Mouse (Mus musculus): ENCODE data around the gene Prkcq. TPM values are rescaled to one million over a fixed set of nuclear protein-coding genes. Genes with fewer than 3 reads are reported as not detected.

The Prkcq gene
- 1 to 10 TPM; 3.2 to 3.4 TPM for total RNA-seq (2021)
- long read RNA-seq, experiment 1, partial matches to known transcripts = 0 of 2 reads
- long read RNA-seq, experiment 1, other reads (novel, unspliced or antisense) = 0 of 2 reads
- long read RNA-seq, experiment 2, transcript Prkcq-201 (18 exons, 3,583 nt) = major isoform, 9 of 10 reads
- long read RNA-seq, experiment 2, partial matches to known transcripts = 1 of 10 reads
- long read RNA-seq, experiment 2, other reads (novel, unspliced or antisense) = 0 of 10 reads

DNA sequence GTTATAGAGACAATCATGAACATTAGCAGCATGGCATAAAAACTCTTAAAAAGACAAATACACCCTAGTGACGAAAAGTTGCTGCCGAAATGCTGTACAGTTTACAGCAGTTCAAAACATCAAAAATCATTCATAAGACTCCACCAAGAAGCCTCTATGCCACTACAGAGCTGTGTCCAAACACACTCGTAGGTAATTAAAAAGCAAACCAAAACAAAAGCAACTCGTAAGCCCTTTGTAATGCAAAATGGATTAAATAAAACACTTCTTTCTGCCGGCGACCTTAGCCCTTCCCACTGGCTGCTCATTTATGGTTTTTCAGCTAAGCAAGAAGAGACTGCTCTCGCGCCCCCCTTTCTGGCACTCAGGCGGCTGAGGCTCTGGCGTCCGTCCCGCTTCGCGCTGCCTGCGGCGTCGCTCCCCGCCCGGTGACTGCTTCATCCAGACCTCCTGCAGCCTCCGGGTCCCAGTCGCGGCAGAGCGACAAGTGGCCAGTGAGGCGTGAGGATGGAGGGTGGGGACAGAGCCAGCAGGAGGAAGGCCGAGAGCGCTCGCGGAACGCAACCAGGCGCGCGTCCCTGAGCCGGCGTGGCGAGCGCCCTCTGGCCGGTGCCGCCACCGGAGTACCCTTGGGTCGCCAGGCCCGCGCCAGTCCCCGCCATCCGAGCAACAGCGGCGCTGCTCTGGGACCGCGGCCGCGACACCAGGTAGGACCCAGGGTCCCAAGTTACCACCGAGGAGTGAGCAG is at the start of gene Prkcq:
Prkcq (plus strand) TSS at position 355 of the 748 bp plus-strand sequence.
- peak; percentile 5 to 7 for DNase-seq (ENCODE audit: low spot score in 2 of 2)

DNA sequence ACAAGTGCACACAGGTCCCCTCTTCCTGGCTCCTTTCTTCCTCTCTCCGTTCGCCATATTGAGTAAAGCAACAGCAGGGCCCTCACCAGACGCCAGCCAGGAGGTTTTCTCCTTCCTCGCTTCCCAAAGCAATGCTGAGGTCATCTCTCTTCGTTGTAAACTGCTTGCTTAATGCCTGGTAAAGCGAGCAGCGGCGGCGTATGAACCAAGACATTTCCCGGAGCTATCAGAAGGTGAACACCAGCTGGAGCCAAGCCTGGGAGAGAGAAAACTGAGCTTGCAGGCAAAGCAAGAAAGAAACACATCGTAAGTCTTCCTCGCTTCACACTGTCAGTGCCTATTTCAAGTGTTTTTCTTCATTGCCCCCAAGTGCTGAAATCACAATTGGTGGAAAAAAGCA is 41.0 kb upstream of the Prkcq start:
- no peak for DNase-seq (ENCODE audit: low spot score in 2 of 2)

DNA sequence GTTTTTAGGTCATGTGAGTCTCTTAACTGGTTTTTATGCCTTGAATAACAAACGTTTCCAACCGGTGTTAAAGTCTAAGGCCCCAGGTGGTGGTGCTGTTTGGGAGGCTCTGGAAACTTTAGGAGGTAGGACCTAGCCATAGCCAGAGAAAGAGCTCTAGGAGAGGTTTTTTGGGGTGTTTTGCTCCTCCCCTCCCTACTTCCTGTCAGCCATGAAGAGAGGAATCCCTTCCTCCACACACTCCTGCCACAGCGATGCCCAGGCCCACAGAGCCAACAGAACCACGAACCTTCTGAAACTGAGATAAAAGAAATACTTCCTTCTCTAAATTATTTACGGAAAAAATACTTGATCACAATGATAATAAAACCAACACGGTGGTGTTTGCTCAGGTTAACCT is 36.2 kb upstream of the Prkcq start:
- no peak for DNase-seq (ENCODE audit: low spot score in 2 of 2)

DNA sequence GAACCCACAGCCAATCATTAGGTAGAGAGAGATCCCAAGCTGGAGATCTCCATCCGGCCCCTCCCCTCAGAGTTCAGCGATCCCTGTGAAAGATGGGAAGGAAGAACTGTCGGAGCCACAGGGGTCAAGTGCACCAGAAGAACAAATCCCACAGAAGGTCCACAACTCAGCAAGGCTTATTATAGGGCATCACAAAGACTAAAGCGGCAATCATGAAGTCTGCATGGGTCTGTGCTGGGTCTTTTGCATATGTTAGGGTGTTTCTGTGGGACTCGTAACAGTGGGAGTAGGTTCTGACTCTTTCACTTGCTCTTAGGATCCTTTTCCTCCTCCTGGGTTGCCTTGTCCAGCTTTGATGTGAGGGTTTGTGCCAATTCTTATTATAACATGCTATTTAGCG is 33.8 kb upstream of the Prkcq start:
- no peak for DNase-seq (ENCODE audit: low spot score in 2 of 2)

DNA sequence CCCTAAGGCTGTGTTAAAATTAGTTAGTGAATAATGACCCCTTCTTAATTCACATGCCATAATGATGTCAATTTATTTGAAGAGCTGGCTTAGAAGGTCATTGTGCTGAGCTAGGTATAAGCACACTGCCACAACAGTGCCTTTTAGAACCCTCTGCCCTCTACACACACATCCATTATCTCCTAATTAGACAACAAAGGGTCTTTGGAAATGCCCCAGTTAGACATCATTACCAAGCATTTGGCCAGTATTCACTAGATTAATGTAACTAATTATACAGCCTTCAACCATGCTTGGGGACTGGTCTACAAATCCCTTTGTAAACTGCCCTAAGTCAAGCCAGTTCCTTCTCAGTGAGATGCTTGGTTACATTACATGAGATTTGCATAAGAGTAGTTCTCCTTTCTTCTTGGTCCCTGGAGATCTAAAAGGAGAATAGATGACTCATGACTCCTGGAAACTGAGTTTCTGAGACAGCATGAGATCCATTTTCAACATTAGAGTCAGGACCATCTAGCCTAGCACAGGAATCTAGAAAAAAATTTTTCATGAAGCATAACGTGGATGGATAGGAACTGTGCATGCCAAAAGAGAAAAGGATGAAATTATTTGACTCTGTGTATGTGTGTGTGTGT is 32.3 kb upstream of the Prkcq start:
- no peak for DNase-seq (ENCODE audit: low spot score in 2 of 2)

DNA sequence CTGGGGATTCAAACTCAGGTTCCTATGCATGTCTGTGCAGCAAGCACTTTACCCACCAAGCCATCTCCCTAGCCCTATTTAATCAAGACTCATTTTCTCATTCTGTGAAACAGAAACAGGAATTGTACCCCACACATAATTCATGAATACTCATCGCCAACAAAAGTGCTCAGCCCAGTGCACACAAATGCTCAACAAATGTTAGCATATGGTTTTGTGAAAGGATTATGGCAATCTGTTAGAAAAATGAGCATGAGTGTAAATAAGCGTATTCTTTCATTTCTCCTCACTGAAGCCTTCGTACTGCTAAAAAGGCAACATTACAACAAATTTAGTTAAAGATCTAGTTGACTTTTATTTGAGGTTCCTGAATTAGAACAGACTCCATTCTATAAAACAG is 31.5 kb upstream of the Prkcq start:
- DNase-seq (ENCODE audit: low spot score in 2 of 2) = no peak

DNA sequence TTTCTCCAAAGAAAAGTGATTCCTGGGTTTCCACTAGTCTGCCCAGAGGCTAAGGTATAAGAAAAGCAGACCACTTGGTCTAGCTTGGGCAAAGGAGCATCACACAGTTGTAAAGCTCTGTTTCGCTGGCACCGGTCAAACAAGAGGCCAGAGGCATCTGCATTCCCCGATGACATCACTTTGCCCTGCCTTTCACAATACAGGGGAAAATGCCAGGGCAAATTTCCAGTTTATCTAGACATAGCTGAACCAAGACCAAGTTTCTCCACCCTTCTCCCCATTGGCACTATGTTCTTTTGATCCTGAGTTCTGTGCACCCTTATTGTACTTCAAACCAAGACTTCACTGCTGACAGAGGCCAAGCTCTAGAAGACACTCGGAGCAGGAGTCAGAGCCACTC is 22.8 kb upstream of the Prkcq start:
- DNase-seq (ENCODE audit: low spot score in 2 of 2) = no peak

DNA sequence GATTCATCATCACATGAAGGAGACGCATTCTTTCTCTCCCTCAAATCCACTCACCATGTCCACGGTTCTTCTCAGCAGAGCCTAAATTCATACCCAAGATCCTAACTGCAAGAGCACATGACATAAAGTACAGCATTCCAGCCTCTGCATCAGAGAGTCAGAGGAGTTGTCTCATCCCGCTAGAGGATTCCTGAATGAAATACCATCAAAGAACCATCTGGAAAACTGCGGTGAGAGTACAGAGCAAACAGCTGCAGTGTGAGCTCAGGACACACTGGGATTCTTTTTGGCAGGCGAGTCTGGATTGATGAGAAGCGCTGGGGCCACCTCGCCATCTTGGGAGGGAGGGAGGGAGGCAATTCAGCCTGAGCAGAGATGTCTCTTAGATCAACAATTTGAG is 20.9 kb upstream of the Prkcq start:
- DNase-seq (ENCODE audit: low spot score in 2 of 2) = no peak

DNA sequence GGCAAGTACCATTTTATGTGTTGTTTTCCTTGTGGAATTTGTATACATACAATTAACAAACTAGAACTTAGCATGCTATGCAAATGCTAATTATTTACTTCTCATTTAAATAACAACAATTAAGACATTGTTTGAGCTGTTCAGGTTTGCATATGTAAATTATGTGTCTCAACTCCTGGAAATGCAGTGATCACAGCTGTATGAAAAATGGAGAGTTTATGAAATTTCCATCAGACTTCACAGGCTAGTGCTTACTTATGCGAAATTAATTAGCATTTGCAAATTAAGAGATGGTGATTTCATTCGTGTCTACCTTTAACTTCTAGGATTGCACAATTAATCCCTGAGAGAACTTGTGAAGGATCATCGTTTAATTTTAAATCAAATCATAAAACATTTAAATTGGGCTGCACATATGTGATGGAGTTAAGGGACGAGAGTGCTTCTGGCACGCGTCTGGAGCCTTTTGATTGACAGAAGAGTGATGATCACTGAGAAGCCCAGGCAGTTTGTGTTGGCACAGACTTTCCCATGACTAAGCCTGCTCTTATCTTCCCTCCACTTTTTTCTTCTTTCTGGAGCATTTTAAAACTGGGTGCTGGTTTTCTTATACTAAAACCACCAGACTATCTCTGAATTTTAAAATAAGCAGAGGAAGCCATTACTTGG is 20.1 kb upstream of the Prkcq start:
- no peak for DNase-seq (ENCODE audit: low spot score in 2 of 2)

DNA sequence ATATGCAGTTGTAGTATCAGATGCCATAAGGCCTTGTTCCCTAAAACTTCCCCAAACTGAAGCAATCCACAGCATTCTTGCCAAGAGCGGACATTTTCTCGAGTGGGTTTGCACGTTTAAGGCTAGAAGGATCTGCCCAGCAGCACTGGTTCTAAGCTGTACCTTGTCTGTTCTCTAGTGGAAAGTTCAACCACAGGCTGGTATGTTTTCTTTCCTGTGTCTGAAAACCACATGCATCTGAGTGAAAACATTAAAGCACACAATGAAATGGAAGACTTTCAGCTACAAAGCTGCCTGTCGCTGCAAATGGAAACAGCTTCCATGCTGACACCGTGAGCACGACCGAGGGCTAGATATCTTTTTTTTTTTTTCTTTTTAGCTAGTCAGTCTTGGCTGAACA is 12.3 kb upstream of the Prkcq start:
- no peak for DNase-seq (ENCODE audit: low spot score in 2 of 2)

DNA sequence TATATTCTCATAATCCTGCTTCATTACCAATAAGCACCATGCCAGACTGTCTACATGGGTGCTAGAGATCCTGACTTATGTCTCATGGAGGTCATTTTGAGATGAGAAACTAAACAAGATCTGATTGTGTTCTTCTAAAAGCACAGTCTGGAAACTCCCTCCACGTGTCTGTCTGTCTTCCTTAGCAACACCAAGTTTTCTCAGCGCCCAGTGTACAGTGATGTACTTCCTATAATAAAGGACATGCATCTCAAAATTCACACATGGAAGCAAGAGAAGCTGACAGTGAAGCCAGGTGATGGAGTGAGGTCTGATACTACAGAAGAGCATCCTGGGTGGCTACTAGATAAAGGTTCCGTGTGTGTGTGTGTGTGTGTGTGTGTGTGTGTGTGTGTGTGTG is 11.2 kb upstream of the Prkcq start:
- DNase-seq (ENCODE audit: low spot score in 2 of 2) = no peak

DNA sequence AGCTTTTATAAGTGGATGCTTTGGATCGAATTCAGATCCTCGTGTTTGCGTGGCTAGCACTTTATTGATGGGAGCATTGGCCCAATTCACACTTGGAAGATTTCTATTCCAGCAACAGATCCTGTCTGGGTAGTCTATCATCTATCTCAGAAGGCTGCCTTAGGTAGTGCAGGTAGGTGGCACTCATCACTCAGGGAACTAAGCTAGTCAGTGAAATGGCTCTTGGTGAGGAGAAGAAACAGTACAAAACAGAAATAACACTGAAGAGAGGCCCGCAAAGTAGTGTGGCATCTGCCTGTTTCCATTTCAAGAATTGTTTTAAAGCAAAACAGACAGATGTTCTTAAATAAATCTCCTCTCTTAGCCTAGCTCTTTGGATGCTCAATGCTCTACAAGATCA is 10.6 kb upstream of the Prkcq start:
- no peak for DNase-seq (ENCODE audit: low spot score in 2 of 2)

DNA sequence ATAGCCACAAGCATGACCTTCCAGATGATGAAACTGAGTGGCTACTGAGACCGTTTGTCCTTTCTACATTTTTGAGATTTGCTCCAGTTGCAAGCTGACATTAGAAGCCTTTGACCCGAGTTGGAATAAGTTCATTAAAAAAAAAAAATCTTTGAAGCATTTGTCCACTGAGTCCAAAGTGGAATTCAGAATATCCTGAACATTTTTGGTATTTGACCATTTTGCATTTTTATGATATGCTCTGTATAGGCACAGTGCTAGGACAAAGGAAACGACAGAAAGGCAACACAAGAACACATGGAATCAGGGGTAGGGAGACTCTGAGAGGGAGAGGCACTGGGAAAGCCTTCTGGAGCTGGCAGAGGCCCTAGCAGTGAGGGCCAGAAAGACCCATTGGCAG is 9.2 kb upstream of the Prkcq start:
- DNase-seq (ENCODE audit: low spot score in 2 of 2) = no peak

DNA sequence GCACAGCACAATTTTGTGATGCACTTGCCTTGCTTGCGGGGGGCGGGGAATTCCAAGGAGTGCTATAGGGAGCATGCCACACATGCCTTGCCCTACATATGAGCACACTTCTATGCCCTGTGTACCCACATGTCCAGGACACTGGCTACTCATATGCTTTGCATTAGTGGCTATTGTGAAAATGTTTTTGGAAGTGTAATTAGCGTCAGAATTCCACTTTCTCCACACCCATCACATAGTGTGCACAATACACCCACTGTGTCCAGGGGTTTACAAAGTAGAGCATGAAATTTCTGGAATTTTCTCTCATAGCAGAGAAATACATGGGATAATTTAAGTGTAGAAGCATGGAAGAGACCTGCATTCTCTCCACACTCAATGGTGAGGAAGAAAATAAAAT is 7.7 kb upstream of the Prkcq start:
- no peak for DNase-seq (ENCODE audit: low spot score in 2 of 2)

DNA sequence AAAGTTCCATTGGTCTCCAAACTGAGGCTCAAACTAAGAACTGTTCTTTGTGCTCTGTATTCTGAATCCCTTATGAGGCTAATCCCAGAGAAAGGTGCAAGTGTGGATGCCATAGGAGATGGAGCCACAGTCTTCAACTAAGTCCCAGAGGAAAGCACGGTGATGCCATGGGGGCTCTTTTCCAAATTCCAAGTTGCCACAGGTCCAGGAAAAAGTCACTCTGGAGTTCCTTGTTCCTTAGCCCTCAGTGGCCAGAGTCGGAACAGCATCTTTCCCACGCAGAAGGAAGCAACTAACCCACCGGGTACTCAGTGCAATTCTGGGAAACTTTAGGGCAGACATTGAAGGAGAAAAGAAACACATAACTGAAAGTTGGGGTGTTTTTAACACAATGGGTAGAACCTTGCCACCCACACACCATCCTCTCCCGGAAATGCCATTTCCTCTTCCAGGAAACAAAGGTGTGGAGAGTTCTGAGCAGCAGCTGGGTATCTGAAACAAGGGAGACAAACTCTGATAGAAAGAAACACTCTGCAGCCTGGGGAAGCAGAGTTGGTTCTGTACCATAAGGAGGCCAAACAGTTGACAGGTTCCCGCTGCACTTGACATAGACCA is 2.1 kb upstream of the Prkcq start:
- no peak for DNase-seq (ENCODE audit: low spot score in 2 of 2)

DNA sequence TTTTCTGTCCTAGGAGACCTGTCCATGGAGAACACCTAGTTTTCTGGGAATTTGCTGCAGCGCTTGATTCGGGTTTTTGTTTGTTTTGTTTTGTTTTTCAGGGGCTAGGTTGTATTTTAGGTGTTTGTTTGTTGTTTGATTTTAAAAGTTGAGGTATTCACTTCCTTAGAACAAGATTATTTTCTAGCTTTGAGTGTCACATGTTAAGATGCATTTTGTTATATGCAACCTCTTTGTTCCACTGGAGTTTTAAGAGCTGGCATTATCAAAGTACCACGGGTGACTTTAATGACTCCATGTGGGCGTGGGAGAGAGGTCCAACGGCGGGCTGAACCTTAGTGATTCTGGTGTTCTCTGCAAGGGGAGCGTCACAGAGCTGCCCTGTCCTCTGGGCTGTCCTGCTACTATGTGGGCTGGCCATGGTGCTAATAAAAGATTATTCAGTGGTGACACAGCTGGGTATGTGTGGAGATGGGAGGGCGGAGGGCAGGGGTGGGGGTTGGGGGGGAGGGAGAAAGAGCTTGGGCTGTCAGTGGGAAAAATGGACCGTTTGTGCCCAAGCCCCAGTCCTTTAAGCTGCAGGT is 1.0 kb downstream of the Prkcq start:
- no peak for DNase-seq (ENCODE audit: low spot score in 2 of 2)

DNA sequence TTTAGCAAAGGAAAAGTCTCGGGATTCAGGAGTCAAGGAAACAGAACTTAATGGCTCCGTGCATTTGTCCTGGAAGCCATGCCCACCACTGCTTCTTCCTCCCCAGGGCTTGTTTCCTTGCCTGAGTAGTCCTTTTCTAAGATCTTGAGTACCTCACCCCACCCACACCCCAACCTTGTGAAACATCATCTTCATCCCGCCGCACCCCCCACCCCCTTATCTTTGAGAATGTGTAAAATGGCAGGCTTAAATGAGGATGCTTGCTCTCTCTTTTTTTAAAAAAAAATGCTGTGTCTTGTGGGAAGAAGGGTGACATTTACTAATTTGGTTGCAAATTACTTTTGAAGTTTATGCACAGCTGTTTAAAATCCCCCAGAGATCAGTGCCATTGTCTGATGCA is 1.6 kb downstream of the Prkcq start:
- DNase-seq (ENCODE audit: low spot score in 2 of 2) = no peak

DNA sequence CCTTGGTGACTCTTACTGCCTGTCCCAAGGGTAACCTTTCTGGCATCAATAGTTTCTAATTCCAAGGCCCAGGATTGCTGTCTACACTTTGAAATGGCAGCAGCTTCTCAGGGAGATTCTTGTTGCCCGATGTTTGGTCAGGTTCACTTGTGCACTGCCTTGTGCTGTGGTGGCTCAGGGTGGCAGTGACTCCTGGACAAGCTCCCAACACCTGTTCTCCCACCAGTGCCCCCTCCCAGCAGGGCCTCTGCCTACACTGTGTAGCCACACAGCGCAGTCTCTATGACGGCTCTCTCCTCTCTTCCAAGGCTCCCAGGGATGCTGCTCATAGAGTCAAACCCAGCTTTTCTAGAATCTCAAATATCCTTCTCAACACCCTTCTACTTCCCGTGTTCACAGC is 2.2 kb downstream of the Prkcq start:
- no peak for DNase-seq (ENCODE audit: low spot score in 2 of 2)

DNA sequence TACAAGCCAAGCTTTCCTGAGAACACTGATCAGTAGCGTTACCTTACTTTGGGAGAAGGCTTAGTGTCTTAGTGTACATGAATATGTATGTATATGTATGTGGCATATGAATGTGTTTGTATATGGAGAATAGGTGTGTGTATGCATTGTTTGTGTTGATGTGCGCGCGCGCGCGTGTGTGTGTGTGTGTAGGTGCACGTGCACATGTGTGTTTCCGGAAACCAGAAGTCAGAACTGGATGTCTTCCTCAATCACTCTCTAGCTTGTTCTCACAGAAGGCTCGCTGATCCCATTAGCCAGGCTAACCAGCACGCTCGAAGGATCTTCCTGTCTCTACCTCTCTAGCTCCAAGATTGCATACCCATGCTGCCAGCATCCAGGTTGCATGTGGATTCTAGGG is 6.0 kb downstream of the Prkcq start:
- no peak for DNase-seq (ENCODE audit: low spot score in 2 of 2)

DNA sequence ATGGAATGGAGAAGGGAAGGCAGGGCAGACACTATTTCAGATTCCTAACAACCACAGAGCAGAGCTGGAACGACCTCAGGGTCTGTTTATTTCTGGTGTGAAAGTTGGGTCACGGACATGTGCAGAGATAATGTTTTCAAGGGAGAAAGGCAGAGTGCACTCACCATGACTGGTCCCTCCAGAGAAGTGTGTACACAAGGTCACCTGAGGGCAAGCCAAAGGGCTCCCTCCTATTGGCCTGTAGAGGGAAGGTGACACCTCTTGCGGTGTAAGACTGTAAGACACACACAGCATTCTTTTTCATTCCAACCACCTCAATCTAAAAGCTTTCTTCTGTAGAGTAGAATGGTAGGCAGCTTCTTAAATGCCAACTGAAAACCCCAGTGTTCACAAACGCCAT is 9.6 kb downstream of the Prkcq start:
- no peak for DNase-seq (ENCODE audit: low spot score in 2 of 2)

DNA sequence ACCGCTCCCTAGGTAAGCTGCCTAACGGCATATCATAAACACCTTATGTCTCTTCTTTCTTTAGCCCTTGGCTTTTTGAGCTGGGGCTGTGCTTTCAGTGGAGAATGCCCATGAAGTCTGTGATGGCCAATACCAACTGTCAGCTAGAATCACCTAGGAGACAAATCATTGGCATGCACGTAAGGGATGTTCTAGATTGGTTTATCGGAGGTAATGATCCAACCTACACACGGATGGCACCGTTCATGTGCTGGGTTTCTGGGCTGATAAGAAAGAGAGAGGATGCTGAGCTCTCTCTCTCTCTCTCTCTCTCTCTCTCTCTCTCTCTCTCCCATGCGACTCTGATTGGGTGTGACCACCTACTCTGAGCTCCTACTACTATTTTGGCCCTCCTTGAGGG is 10.2 kb downstream of the Prkcq start:
- DNase-seq (ENCODE audit: low spot score in 2 of 2) = no peak

All from adrenal gland, postnatal 4 days (tissue).